Mouse (Mus musculus) testis, postnatal 14 days (tissue): Measurements from ENCODE around the gene Nhlrc2.

Experiments
- DNase-seq: peaks from one replicate; pipeline ENCODE4 v3.0.0; 2021; ENCODE audit warnings: low spot score

Gene Nhlrc2

DNA sequence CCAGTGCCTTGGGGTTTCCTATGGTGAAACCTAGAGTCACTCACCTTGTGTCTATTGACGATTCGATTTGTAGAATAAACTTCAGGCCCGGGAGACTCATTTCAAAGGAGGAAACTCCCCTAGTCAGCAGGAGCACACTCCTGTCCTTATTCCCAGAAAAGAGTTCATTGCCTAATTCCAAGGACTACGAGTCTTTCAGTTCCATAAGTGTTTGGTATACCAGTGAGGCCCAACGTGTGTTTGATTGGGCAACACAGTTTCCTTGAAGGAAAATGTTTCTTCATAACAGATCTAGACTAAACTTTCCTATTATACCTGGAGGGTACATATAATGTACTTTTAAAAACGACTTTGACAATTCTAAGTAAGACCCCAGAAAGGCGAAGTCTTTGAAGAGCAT, 73.8 kb downstream of the Nhlrc2 start:
- DNase-seq = no peak

DNA sequence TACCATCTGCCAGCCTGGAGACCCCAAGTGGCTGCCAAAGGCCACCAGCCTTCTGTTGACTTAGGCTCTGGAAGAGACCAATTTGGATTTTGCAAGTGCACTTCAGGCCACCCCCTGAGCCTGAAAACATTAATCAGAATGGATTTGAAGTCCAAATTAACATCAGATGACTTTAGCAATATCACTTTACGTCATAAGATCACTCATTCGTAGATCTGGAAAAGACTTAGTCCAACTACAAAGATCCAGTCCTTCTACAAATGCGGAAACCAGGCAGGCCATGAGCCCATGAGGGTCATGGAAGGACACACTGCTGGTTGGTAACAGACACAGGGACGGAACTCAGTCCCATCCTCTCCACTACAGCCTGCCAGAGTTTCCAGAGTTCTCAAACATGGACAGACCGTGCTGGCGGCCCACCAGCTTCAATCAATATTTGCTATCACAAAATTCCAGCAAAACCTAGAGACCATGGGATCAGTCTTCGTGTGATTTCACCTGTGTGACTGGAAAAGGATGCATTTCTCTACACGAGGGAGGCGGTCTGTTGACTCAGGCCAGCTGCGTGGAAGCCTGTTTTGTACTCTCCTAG, 79.9 kb downstream of the Nhlrc2 start:
- no peak for DNase-seq

DNA sequence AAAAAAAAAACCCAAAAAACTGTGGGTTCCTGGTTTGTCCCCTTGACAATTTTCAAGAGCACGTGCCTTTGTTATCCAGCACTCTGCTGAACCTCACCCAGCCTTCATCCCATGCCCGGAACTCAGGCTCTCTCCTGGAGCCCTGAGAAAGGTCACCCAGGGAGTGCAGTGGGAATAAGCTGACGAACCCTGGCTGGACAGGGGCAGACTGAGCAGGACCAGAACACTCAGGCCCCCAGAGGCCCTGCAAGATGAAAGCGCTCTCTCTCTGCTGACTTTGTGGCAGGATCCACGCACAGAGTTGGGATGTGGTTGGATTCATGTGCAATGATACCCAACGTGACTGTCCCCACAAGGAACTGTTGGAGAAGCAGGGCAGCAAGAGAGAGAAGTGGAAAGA, 81.6 kb downstream of the Nhlrc2 start:
- no peak for DNase-seq

DNA sequence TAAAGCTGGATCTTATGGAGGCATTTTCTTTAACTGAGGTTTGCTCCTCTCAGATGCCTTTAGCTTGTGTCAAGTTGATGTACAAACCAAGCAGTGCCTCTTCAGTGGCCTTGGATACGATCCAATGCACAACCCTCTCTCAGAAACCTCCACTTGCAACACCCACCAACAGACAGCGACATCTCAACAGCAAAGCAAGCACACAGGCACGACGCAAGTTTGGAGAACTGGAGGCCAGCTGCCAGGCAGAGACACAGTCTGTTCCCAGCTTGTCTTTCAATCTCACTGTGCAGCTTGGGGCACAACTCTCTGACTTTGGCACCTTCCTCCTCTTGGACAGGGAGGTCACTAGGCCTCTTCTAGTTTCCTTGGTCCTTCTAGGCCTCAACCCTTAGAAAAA, 83.0 kb downstream of the Nhlrc2 start:
- DNase-seq = no peak

DNA sequence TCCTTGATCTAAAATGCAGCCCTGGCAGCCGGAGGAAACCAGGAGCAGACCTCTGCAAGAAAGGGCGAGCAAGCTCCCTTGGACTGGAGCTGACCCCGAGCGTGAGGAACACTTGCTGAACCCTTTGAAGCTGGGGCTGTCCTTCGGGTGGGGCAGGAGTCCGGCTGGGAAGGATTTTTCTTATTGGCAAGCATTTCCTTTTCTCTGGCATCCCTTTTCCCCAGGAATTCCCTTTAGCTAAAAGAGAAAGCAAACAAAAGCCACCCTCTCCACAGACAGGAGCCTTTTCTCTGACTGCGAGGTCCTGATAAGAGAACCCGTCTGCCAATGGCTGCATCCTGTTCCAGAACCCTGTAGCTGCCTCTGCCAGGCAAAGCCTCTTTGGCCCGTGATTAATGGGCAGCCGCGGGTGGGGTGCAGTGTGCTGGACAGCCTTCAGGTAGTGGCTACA, 83.4 kb downstream of the Nhlrc2 start:
- DNase-seq = peak; percentile 10

DNA sequence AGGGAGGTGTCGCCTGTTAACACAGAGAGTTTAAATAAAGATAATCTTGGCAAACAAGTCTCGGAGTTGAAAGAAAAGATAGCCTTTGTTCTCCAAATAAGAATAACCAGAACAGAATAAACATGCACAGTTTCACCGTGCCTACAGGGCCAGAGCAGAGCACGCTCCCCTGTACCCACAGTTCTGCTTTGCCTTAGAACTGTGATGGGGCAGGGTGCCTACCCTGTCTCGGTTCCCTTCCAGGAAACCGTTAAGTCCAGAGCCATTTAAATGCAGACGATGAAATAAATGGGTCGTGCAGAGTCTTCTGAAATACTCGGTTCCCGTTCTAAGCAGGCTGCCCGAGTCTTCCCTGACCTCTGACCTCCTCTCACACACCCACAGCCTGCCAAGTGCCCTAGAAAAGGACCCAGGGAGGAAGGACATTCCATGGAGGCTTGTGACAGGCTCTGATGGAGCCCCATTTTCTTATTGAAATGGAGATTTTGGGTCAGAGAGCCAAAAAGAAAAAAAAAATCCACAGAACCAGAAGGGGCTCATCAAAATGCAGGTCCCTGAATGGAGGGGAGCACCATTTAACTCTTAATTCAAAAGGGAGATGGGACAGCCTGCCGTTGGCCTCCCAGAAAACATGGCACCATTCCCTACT, 89.1 kb downstream of the Nhlrc2 start:
- DNase-seq = no peak

DNA sequence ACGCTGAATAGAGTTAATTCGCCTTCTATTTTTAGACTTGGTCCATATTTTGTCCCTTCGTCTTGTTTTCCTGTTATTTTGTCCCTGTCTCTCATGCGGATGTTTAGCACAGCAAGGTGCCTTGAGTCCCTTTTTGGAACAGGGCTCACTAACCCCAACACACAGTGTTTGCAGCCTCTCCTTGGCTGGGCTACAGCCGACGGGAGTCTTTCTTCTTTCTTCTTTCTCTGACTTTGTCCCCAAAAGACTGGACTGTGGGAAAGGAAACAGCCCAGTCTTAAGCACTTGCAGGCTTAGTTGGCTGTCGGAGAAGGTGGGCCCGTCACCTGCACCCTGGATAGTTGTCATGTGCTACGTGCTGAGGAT, 89.6 kb downstream of the Nhlrc2 start:
- no peak for DNase-seq

DNA sequence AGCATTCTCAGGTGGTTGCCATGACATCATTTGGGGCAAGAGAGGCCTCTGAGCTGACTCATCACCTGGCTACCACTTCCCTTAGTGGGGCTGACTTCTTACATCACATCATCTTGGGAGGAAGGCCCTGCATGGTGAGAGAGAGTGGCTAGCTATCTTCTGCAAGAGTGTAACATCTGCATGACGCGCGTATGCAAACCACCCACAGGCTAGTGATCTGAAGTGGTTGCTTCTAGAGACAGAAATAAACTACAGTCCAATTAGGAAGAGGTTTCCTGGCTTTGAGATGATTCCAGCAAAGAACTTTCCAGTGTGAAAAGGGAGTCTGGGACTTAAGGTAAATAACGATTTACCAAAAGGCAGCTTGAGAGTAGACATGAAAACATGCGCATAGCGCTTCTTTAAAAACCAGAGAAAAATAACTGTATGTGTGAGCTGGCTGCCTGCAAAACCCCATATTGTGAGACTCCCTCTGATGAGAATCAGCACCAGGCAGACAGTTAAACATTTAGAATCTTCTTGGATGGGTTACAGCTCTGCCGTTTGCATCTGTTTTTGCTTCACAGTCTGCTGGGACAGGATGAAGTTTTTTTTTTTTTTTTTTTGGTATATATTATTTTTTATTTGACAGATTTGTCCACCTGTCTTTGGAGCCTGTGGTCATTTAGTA, 99.5 kb downstream of the Nhlrc2 start:
- DNase-seq = no peak

DNA sequence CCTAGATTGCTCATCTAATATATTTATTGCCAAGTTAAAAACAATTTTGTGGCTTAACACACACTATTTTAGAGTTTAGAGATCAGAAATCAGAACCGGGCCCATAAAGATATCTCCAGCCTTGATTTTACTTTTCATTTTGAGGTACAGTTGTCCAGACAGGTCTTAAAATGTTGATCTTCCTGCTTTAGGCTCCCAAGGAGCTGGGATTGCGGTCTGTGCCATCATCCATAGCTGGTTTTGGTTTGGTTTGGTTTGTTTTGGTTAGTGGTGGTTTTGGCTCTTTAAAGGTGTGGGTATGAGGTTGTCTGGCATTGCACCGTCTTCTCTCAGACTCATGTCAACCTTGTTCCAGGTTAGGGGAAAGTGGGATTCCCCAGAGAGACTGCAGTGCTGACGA, 103.2 kb downstream of the Nhlrc2 start:
- no peak for DNase-seq

DNA sequence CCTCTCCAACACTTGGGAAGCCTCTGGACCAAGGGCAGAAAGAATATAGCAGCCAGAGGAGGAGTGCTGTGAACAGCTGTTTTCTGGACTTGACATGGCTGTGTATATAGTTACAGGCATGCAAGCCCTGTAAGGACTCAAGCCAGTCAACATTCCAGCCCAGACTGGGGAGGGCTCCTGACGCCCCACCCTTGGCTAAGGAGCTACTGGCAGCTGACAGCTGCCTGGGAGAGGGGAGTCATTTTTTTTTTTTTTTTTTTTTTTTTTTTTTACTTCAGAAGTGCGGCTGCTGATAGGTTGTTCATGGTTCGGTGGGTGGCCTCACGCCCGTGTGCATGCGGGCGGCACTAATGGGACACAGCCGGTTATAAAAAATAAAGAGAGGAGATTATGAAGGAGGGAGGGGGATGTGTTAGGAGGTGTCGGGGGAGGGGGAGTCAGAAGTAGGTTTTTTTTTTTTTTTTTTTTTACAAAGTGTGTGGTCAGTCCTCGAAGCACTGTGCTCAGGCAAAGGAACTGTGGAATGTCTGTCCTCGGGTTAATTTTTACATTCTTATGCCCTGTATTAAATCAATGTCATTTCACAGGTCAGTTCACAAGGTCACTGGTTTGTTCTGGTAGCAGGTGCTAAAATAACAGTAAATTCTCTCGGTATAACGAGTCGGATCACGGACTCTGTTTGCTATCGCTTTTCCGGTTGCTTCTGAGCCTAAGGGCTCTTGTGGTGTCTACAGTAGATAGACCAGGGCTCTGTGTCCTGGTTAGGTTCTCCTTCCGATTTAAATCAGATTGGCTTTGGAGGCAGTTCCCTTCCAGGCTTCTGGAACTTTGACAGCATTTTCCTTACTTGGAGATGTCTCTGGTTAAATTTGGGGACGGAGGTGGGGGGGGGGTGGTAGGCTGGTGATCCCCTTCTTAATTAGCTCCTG, 104.2 kb downstream of the Nhlrc2 start:
- DNase-seq = no peak
